Mouse (Mus musculus) fibroblast of lung, adult 2 months (primary cell): ENCODE measurements around the gene Map3k12.

Experiments
- DNase-seq: peaks from one replicate; pipeline ENCODE4 v3.0.0-alpha.2; 2011; ENCODE audit warnings: low read depth

Map3k12 gene

GRCm38 (mm10) chr15:102459381-102459780 lies 57.5 kb downstream of the Map3k12 start:
- DNase-seq: no peak

GRCm38 (mm10) chr15:102458904-102459317 lies 58.0 kb downstream of the Map3k12 start, which contains the start of gene Prr13:
Gene Prr13, plus strand, starts transcription at chr15:102459028.
- DNase-seq: peak; percentile 92

- no peak for DNase-seq
These were observed 58.7 kb downstream of the Map3k12 start for GRCm38 (mm10) chr15:102458050-102458736.

GRCm38 (mm10) chr15:102455993-102456392 lies 60.9 kb downstream of the Map3k12 start:
- DNase-seq: no peak

- DNase-seq: no peak
These were observed 65.0 kb downstream of the Map3k12 start for GRCm38 (mm10) chr15:102451666-102452430.

- DNase-seq: no peak
These were observed 65.9 kb downstream of the Map3k12 start for GRCm38 (mm10) chr15:102450928-102451327.

- DNase-seq: no peak
These were observed 67.5 kb downstream of the Map3k12 start for GRCm38 (mm10) chr15:102449366-102449765.
